Mouse (Mus musculus) thymus, adult 2 months (tissue): ENCODE data around the gene Grin3b. TPM values are rescaled to one million over a fixed set of nuclear protein-coding genes. Genes with fewer than 3 reads are reported as not detected.

Source experiments
- DNase-seq: peaks from one replicate; pipeline ENCODE4 v3.0.0; 2021
- H3K27ac ChIP-seq: fragments of 200-500 bp; 2 replicates; pipeline ENCODE4 v1.5.1; 2012; ENCODE audit warnings: low read length, control low read depth; ENCODE audit not compliant: control insufficient read depth, insufficient read depth
- H3K27me3 ChIP-seq: fragments of 200-500 bp; 2 replicates; pipeline ENCODE4 v1.6.1; 2012; ENCODE audit warnings: mild to moderate bottlenecking, low read length, moderate library complexity, mixed read lengths; ENCODE audit not compliant: control insufficient read depth, insufficient read depth
- H3K36me3 ChIP-seq: fragments of 200-500 bp; 2 replicates; pipeline ENCODE4 v1.6.1; 2012; ENCODE audit warnings: mild to moderate bottlenecking, low read length, moderate library complexity; ENCODE audit not compliant: control insufficient read depth, insufficient read depth
- H3K4me1 ChIP-seq: fragments of 200-500 bp; replicated peaks from 2 replicates; pipeline ENCODE4 v1.6.1; 2012; ENCODE audit warnings: low read length; ENCODE audit not compliant: control insufficient read depth, insufficient read depth
- H3K4me3 ChIP-seq: fragments of 200-500 bp; 2 replicates; pipeline ENCODE4 v1.5.1; 2012; ENCODE audit warnings: mild to moderate bottlenecking, low read length, control low read depth, moderate library complexity; ENCODE audit not compliant: control insufficient read depth, insufficient read depth
- CTCF ChIP-seq: fragments of 200-500 bp; IDR thresholded peaks from 2 replicates; pipeline ENCODE4 v1.5.1; 2012; ENCODE audit warnings: mild to moderate bottlenecking, control low read depth, low read length, moderate library complexity, borderline replicate concordance; ENCODE audit not compliant: control insufficient read depth, poor library complexity, insufficient read depth; ENCODE audit errors: extremely low read depth
- POLR2A ChIP-seq: fragments of 200-500 bp; IDR thresholded peaks from 2 replicates; pipeline ENCODE4 v1.6.1; 2012; ENCODE audit warnings: mild to moderate bottlenecking, low read length, control low read depth, moderate library complexity; ENCODE audit not compliant: control insufficient read depth, poor library complexity, insufficient read depth; ENCODE audit errors: extremely low read depth
- WGBS: fragments of 180-500 bp; shearing (Covaris S2); methylation state at CpG from one replicate; pipeline ENCODE4 v1.1.7; 2018; 5-methylcytosine and 5-hydroxymethylcytosine counted together
- polyA plus RNA-seq: library from polyadenylated mRNA; depleted of rRNA; stranded (reverse); fragments of >200 nt; gene quantifications from 2 replicates; pipeline ENCODE4 v1.2.3, GENCODE M21; 2012

Grin3b gene
- polyA plus RNA-seq, 1 experiment = 0.07 TPM

DNA sequence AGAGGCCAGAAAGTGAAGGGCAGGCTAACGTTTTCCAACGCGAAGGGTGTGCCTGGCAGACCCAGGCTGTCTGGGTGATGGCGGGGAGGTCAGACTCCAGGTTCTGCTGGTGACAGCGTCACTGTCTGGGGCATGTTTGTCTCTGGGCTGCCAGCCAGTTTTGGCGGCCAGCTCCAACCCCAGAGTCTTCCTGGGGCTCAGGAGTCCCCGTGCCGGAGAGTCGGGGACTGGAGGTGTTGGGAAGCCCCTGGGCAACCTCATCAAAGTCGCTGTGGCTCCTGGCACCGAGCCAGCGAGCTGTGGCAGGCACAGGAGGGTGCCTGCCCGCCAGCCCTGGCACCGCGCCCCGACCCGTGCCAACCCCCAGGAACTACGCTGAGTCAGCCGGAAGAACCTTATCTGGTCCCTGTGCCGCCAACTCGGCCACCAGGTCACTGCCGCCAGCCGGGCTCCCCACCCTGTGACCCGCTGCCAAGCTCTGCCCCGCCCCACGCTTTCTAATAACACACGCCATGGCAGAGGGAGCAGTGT is 33.5 kb upstream of the Grin3b start:
- Histone ChIP-seq H3K4me1 (peaks cover 16% of the 10 kb centered on the region), H3K4me3 (no peak overlapping the region), H3K36me3 (no peaks in the 10 kb centered on the region), H3K27ac (no peak overlapping the region), H3K27me3 (no peaks in the 10 kb centered on the region)
- DNase-seq = peak; percentile 58
- no peak for TF ChIP-seq POLR2A
- TF ChIP-seq CTCF = no peak
- WGBS = 2% methylated on average over 27 of the region's 27 CpGs

- H3K27ac ChIP-seq = no peak overlapping the region
- no peaks in the 10 kb centered on the region for H3K36me3 ChIP-seq
- H3K27me3 ChIP-seq = no peaks in the 10 kb centered on the region
- no peak for DNase-seq
- TF ChIP-seq POLR2A (no peak), CTCF (no peak)
- H3K4me1 ChIP-seq = peaks cover 16% of the 10 kb centered on the region
- no peak overlapping the region for H3K4me3 ChIP-seq
- 67% methylated on average over 11 of the region's 11 CpGs for WGBS
Observed at GRCm38 (mm10) chr10:79937775-79938526, 32.6 kb upstream of the Grin3b start.

GRCm38 (mm10) chr10:79940749-79941148 is 29.8 kb upstream of the Grin3b start:
- TF ChIP-seq POLR2A = no peak
- TF ChIP-seq CTCF = no peak
- H3K4me1 ChIP-seq = peaks cover 16% of the 10 kb centered on the region
- DNase-seq = no peak
- no peaks in the 10 kb centered on the region for H3K27me3 ChIP-seq
- no peaks in the 10 kb centered on the region for H3K36me3 ChIP-seq
- no peak overlapping the region for H3K27ac ChIP-seq
- WGBS = 15% methylated on average over 7 of the region's 7 CpGs
- H3K4me3 ChIP-seq = no peak overlapping the region

GRCm38 (mm10) chr10:79942988-79943387 is 27.5 kb upstream of the Grin3b start:
- 97% methylated on average over 1 of the region's 1 CpGs for WGBS
- H3K27me3 ChIP-seq = no peaks in the 10 kb centered on the region
- no peaks in the 10 kb centered on the region for H3K36me3 ChIP-seq
- H3K4me1 ChIP-seq = 0 out of 2 replicates have a peak, but pooled peaks cover 2% of the 10 kb centered on the region
- no peak overlapping the region for H3K27ac ChIP-seq
- no peak overlapping the region for H3K4me3 ChIP-seq
- no peak for DNase-seq
- TF ChIP-seq POLR2A (no peak), CTCF (no peak)

DNA sequence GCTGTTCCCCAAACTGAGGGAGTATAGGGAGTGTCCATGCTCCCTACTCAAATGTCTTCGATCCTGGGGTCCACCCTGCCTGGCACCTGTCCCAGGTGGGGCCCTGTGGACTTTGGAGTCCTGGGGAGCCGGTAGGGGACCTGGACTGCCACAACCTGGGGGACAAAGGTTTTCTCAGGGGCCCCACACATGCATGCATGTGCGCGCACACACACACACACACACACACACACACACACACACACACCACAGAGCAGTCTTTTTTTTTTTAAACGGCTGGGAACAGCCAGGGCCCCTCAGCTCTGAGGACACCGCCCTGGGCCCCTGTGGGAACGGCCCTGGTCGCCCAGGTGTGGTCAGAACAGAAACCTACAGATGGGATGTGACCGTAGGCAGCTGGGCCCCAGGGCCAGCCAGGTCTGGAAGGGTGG is 27.0 kb upstream of the Grin3b start:
- WGBS = 59% methylated on average over 7 of the region's 9 CpGs
- Histone ChIP-seq H3K36me3 (no peaks in the 10 kb centered on the region), H3K27ac (no peak overlapping the region)

DNA sequence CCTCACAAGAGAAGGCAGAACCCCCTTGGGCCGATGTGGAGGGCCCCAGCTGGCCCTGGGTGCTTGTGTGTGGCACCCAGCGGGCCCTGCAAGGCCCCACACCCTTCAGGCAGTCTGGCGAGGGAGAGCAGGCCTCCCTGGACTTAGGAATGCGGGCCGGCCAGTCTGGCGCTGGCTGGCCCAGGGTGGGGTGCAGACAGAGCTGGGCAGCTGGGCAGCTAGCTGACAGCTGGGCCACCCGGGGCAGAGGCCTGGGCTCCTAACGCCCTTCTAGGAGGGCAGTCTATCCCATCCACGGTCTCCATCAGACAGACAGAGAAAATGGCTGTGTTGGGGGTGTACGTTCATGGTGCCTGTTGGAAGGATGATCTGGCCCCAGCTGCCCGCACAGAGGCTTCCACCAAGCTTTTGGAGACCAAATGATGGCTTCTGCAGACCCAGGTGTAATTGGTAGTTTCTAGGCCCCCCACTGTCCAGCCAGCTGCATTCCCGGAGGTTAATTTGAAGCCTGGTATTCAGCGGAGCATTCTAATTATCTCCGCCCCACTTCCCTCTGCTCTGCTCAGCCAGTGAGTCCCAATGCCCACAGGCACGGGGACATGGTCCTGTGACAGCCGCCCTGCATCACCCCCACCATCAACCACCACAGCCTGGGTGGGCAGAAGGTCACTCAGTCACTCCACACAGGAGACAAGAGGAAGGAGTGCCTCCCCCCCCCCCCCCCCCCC is 24.8 kb upstream of the Grin3b start:
- 0 out of 2 replicates have a peak, but pooled peaks cover under 1% of the 10 kb centered on the region for H3K4me1 ChIP-seq
- no peak for TF ChIP-seq POLR2A
- no peak for DNase-seq

More for the DNA sequence above, 27.0 kb upstream of the Grin3b start:
- no peaks in the 10 kb centered on the region for H3K27me3 ChIP-seq
- DNase-seq = no peak
- TF ChIP-seq POLR2A = no peak
- 0 out of 2 replicates have a peak, but pooled peaks cover 2% of the 10 kb centered on the region for H3K4me1 ChIP-seq
- no peak overlapping the region for H3K4me3 ChIP-seq

More for the DNA sequence above, 24.8 kb upstream of the Grin3b start:
- H3K27me3 ChIP-seq = no peaks in the 10 kb centered on the region
- no peak overlapping the region for H3K27ac ChIP-seq
- 88% methylated on average over 16 of the region's 16 CpGs for WGBS
- no peaks in the 10 kb centered on the region for H3K36me3 ChIP-seq
- H3K4me3 ChIP-seq = no peak overlapping the region
